Comparison of ENCODE assay signal across 10 mouse cellular contexts in genomic region chr8:99184186-99184585, GRCm38 (mm10).
"Had no signal": no experiment of that assay in that cellular context is flagged by ENCODE, and none has a peak within 500 bp of the region (broad histone marks: within the 10 kb centered on the region; RNA-seq: fewer than 3 reads in every experiment).

No protein-coding gene starts in this region.

- H3K4me3 ChIP-seq: intestine, embryonic 15.5 days; limb, embryonic 10.5 days; liver, embryonic 13.5 days had no signal

- H3K9me3 ChIP-seq: intestine, embryonic 15.5 days; limb, embryonic 10.5 days; liver, embryonic 13.5 days had no signal

- H3K27me3 ChIP-seq: intestine, embryonic 15.5 days; liver, embryonic 13.5 days had no signal

- H3K27ac ChIP-seq: intestine, embryonic 15.5 days; limb, embryonic 10.5 days; liver, embryonic 13.5 days; stomach, postnatal 0 days had no signal

- H3K36me3 ChIP-seq: intestine, embryonic 15.5 days; limb, embryonic 10.5 days; liver, embryonic 13.5 days had no signal

- H3K4me2 ChIP-seq: intestine, embryonic 15.5 days; liver, embryonic 13.5 days had no signal

- ATAC-seq: intestine, embryonic 15.5 days; liver, postnatal 0 days; midbrain, embryonic 16.5 days had no signal

- H3K4me1 ChIP-seq: intestine, embryonic 15.5 days; limb, embryonic 10.5 days; liver, embryonic 13.5 days had no signal

- DNase-seq: kidney, adult 18-20 months; kidney, postnatal 10 days; kidney, postnatal 4 days; liver, embryonic 13.5 days; liver, postnatal 0 days; lung, postnatal 36 days had no signal

- H3K9ac ChIP-seq: intestine, embryonic 15.5 days; liver, embryonic 13.5 days; liver, postnatal 0 days had no signal
